ENCODE assay signal across 21 mouse cellular contexts in the genomic region with DNA sequence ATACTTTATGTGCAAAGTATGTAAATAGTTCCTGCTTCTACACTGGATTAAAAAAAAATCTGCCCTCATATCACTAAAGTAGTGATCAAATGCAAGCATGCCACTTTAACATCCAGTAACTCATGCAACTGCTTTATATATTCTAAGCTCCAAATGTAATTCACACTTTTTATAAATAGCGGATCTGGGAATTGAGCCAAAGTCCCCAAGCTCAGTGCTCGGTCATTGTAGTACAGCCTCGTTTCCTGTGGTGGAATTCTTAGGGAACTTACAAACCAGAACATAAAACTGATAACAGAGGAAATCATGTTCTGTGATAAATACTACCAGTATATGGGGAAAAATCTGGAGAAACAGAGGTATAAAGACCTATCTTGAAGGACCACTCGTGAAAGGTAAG.
DNase-seq lines count a peak whose midpoint lies in the region; ATAC-seq lines count a peak whose summit lies in the region.
"Had no signal": no experiment of that assay in that cellular context is flagged by ENCODE, and none has a peak within 500 bp of the region (broad histone marks: within the 10 kb centered on the region; RNA-seq: fewer than 3 reads in every experiment).

No protein-coding gene starts in this region.

- no peaks in the 10 kb centered on the region for H3K4me1 ChIP-seq in embryonic facial prominence, embryonic 14.5 days (ENCODE audit: control insufficient read depth, insufficient read depth, low read length)
- H3K4me1 ChIP-seq in embryonic facial prominence, embryonic 10.5 days, result no peaks in the 10 kb centered on the region
- peaks cover 4% of the 10 kb centered on the region; the same call in 1 of the 2 replicates for H3K4me1 ChIP-seq in heart, embryonic 15.5 days (replicated peaks)
- H3K4me1 ChIP-seq in heart, embryonic 12.5 days (replicated peaks), result no peaks in the 10 kb centered on the region
- H3K4me1 ChIP-seq in midbrain, embryonic 14.5 days (ENCODE audit: control insufficient read depth, insufficient read depth, low read length), result no peaks in the 10 kb centered on the region
- no peaks in the 10 kb centered on the region for H3K4me1 ChIP-seq in midbrain, embryonic 10.5 days
- H3K4me1 ChIP-seq: embryonic facial prominence, embryonic 15.5 days; forebrain, embryonic 10.5 days; hindbrain, embryonic 12.5 days; intestine, embryonic 15.5 days; liver, embryonic 12.5 days; midbrain, embryonic 13.5 days had no signal

- no peak for ATAC-seq in embryonic facial prominence, embryonic 14.5 days (ENCODE audit: low read depth)
- ATAC-seq in heart, embryonic 15.5 days (replicated peaks; ENCODE audit: insufficient number of reproducible peaks, insufficient read depth, low FRiP score, low read depth), result peak; percentile 47; the same call in 1 of the 2 replicates
- ATAC-seq in heart, embryonic 12.5 days (ENCODE audit: insufficient number of reproducible peaks, low FRiP score), result no peak
- no peak for ATAC-seq in midbrain, embryonic 14.5 days (ENCODE audit: low FRiP score, low TSS enrichment)
- ATAC-seq: CD4-positive, CD25-positive, alpha-beta regulatory T cell, adult 4 months; intestine, embryonic 15.5 days; liver, embryonic 12.5 days; midbrain, embryonic 13.5 days had no signal

- no peak overlapping the region for H3K4me3 ChIP-seq in embryonic facial prominence, embryonic 14.5 days (ENCODE audit: low read depth, low read length)
- no peak overlapping the region for H3K4me3 ChIP-seq in embryonic facial prominence, embryonic 10.5 days
- H3K4me3 ChIP-seq in heart, embryonic 15.5 days, result no peak overlapping the region
- no peak overlapping the region for H3K4me3 ChIP-seq in heart, embryonic 12.5 days
- no peak overlapping the region for H3K4me3 ChIP-seq in midbrain, embryonic 14.5 days (replicated peaks; ENCODE audit: low read depth, low read length)
- H3K4me3 ChIP-seq in midbrain, embryonic 10.5 days, result no peak overlapping the region
- H3K4me3 ChIP-seq: embryonic facial prominence, embryonic 15.5 days; forebrain, embryonic 10.5 days; hindbrain, embryonic 12.5 days; intestine, embryonic 15.5 days; layer of hippocampus, adult 2 months; liver, embryonic 12.5 days; midbrain, embryonic 13.5 days had no signal

- DNase-seq in embryonic facial prominence, embryonic 14.5 days (ENCODE audit: low spot score), result peak; percentile 59
- DNase-seq in embryonic facial prominence, embryonic 10.5 days (ENCODE audit: low spot score), result no peak
- peak; percentile 27 to 34 for DNase-seq in left cerebral cortex, adult 9 months (ENCODE audit: low spot score in 2 of 2)
- DNase-seq in left cerebral cortex, postnatal 36 days (ENCODE audit: low spot score in 2 of 2), result no peak
- peak; percentile 51 for DNase-seq in midbrain, embryonic 14.5 days
- no peak for DNase-seq in midbrain, embryonic 10.5 days (ENCODE audit: low spot score)
- DNase-seq: cerebellum, adult 9-11 months; kidney, postnatal 10 days; retina, postnatal 1 day; thymus, postnatal 4 days had no signal

- H3K4me2 ChIP-seq in embryonic facial prominence, embryonic 14.5 days (ENCODE audit: low read depth, low read length), result no peak overlapping the region
- H3K4me2 ChIP-seq in heart, embryonic 15.5 days, result no peak overlapping the region
- H3K4me2 ChIP-seq in heart, embryonic 12.5 days, result no peak overlapping the region
- no peak overlapping the region for H3K4me2 ChIP-seq in midbrain, embryonic 14.5 days (ENCODE audit: low read length)
- H3K4me2 ChIP-seq: embryonic facial prominence, embryonic 15.5 days; hindbrain, embryonic 12.5 days; intestine, embryonic 15.5 days; liver, embryonic 12.5 days; midbrain, embryonic 13.5 days had no signal

- WGBS in embryonic facial prominence, embryonic 14.5 days, result 56% methylated on average over 4 of the region's 4 CpGs
- 93% methylated on average over 4 of the region's 4 CpGs for WGBS in embryonic facial prominence, embryonic 10.5 days
- 19% methylated on average over 4 of the region's 4 CpGs for WGBS in heart, embryonic 15.5 days
- WGBS in heart, embryonic 12.5 days, result 42% methylated on average over 4 of the region's 4 CpGs
- 67% methylated on average over 4 of the region's 4 CpGs for WGBS in midbrain, embryonic 14.5 days
- 91% methylated on average over 4 of the region's 4 CpGs for WGBS in midbrain, embryonic 10.5 days

- no peaks in the 10 kb centered on the region for H3K27me3 ChIP-seq in embryonic facial prominence, embryonic 14.5 days (replicated peaks; ENCODE audit: control insufficient read depth, insufficient read depth, low read length)
- no peaks in the 10 kb centered on the region for H3K27me3 ChIP-seq in embryonic facial prominence, embryonic 10.5 days (replicated peaks; ENCODE audit: low read depth, poor library complexity, severe bottlenecking)
- H3K27me3 ChIP-seq in heart, embryonic 15.5 days, result no peaks in the 10 kb centered on the region
- H3K27me3 ChIP-seq in heart, embryonic 12.5 days (replicated peaks), result no peaks in the 10 kb centered on the region
- no peaks in the 10 kb centered on the region for H3K27me3 ChIP-seq in midbrain, embryonic 14.5 days (ENCODE audit: control insufficient read depth, insufficient read depth, low read length)
- H3K27me3 ChIP-seq in midbrain, embryonic 10.5 days (ENCODE audit: low read depth, poor library complexity, severe bottlenecking), result no peaks in the 10 kb centered on the region
- H3K27me3 ChIP-seq: embryonic facial prominence, embryonic 15.5 days; hindbrain, embryonic 12.5 days; intestine, embryonic 15.5 days; liver, embryonic 12.5 days; midbrain, embryonic 13.5 days had no signal

- H3K36me3 ChIP-seq in embryonic facial prominence, embryonic 14.5 days (ENCODE audit: control insufficient read depth, insufficient read depth, low read length), result no peaks in the 10 kb centered on the region
- H3K36me3 ChIP-seq in embryonic facial prominence, embryonic 10.5 days (replicated peaks), result no peaks in the 10 kb centered on the region
- no peaks in the 10 kb centered on the region for H3K36me3 ChIP-seq in heart, embryonic 15.5 days
- no peaks in the 10 kb centered on the region for H3K36me3 ChIP-seq in heart, embryonic 12.5 days
- no peaks in the 10 kb centered on the region for H3K36me3 ChIP-seq in midbrain, embryonic 14.5 days (ENCODE audit: control insufficient read depth, insufficient read depth, low read length)
- no peaks in the 10 kb centered on the region for H3K36me3 ChIP-seq in midbrain, embryonic 10.5 days
- H3K36me3 ChIP-seq: embryonic facial prominence, embryonic 15.5 days; forebrain, embryonic 10.5 days; G1E; hindbrain, embryonic 12.5 days; intestine, embryonic 15.5 days; liver, embryonic 12.5 days; midbrain, embryonic 13.5 days had no signal

- no peak overlapping the region for H3K9ac ChIP-seq in embryonic facial prominence, embryonic 14.5 days (ENCODE audit: low read depth, low read length)
- no peak overlapping the region for H3K9ac ChIP-seq in heart, embryonic 15.5 days
- no peak overlapping the region for H3K9ac ChIP-seq in heart, embryonic 12.5 days
- H3K9ac ChIP-seq in midbrain, embryonic 14.5 days (replicated peaks; ENCODE audit: low read length), result no peak overlapping the region
- H3K9ac ChIP-seq: embryonic facial prominence, embryonic 15.5 days; hindbrain, embryonic 12.5 days; intestine, embryonic 15.5 days; liver, embryonic 12.5 days; midbrain, embryonic 13.5 days had no signal

- H3K27ac ChIP-seq in embryonic facial prominence, embryonic 14.5 days (replicated peaks; ENCODE audit: low read depth, low read length), result no peak overlapping the region
- no peak overlapping the region for H3K27ac ChIP-seq in embryonic facial prominence, embryonic 10.5 days (replicated peaks)
- peak overlapping the region; percentile 58 for H3K27ac ChIP-seq in heart, embryonic 15.5 days
- no peak overlapping the region for H3K27ac ChIP-seq in heart, embryonic 12.5 days (ENCODE audit: poor library complexity, severe bottlenecking)
- H3K27ac ChIP-seq in midbrain, embryonic 14.5 days (replicated peaks; ENCODE audit: low read depth, low read length), result no peak overlapping the region
- no peak overlapping the region for H3K27ac ChIP-seq in midbrain, embryonic 10.5 days (replicated peaks)
- H3K27ac ChIP-seq: embryonic facial prominence, embryonic 15.5 days; forebrain, embryonic 10.5 days; hindbrain, embryonic 12.5 days; intestine, embryonic 15.5 days; layer of hippocampus, adult 2 months; liver, embryonic 12.5 days; midbrain, embryonic 13.5 days had no signal

- no peaks in the 10 kb centered on the region for H3K9me3 ChIP-seq in embryonic facial prominence, embryonic 14.5 days (ENCODE audit: control insufficient read depth, low read length)
- no peaks in the 10 kb centered on the region for H3K9me3 ChIP-seq in embryonic facial prominence, embryonic 10.5 days
- H3K9me3 ChIP-seq in heart, embryonic 15.5 days (replicated peaks), result no peaks in the 10 kb centered on the region
- no peaks in the 10 kb centered on the region for H3K9me3 ChIP-seq in heart, embryonic 12.5 days (replicated peaks)
- H3K9me3 ChIP-seq in midbrain, embryonic 14.5 days (ENCODE audit: control insufficient read depth, low read length), result no peaks in the 10 kb centered on the region
- H3K9me3 ChIP-seq in midbrain, embryonic 10.5 days (replicated peaks), result no peaks in the 10 kb centered on the region
- H3K9me3 ChIP-seq: embryonic facial prominence, embryonic 15.5 days; forebrain, embryonic 10.5 days; hindbrain, embryonic 12.5 days; intestine, embryonic 15.5 days; liver, embryonic 12.5 days; midbrain, embryonic 13.5 days had no signal

- intact Hi-C loops in left cerebral cortex, postnatal 36 days (cut with DNase I), result no loop called here

Comparison
In these comparisons a context has a peak if more than half of its experiments do, and no peak if none do; other contexts are left out.
1. DNase-seq: peak in embryonic facial prominence, embryonic 14.5 days (single experiment), left cerebral cortex, adult 9 months (2 of 2) and midbrain, embryonic 14.5 days (single experiment); none in embryonic facial prominence, embryonic 10.5 days (single experiment), left cerebral cortex, postnatal 36 days (0 of 2) and midbrain, embryonic 10.5 days (single experiment).